Mouse (Mus musculus): ENCODE results near the gene Ckap2l. TPM values are rescaled to one million over a fixed set of nuclear protein-coding genes. Genes with fewer than 3 reads are reported as not detected.

The Ckap2l gene
- total RNA-seq, 2 experiments from 2014 or later = 26.3 to 54.4 TPM

DNA sequence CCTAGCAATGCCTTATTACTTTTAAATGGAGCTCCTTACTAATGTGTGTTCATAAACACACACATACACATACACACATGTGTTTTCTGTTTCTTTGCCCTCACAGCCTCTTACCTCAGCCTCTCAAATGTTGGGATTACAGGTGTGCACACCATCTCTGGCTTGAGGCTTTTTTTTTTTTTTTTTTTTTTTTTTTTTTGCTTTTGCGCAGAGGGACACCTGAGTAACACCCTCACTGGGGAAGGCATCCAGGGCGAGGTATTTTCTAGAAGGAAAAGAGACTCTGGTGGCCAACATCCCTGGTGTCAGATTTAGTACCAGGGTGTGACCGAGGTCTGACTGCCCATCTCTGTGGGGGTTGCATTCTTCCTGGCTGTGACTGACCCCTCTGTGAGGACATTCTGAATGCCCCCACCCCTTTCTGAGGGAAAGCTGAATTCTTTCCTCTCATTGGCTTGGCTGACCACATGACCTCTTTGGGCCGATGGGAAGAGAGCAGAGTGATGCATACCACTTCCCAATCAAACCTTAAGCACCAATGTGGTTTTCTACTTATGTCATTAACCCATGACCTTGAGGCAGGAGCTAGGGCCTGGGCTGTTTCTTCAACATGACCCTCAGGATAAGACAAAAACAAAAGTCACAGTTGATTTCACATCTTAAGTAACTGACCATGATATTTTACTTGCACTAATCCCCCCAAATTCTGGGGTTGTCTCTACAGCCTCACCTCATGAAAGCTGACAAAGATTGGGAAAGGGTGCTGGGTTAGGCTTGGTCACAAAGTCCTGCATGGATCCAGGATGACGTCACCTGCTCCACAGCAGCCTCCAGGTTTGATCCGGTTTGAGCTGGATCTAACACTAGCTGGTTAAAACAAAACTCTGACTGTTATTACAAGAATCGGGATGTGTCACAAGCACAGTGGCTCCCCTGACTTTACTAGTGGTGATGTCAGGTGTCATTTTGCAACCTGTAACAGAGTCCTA, 54.9 kb downstream of the Ckap2l start:
- ATAC-seq (replicated peaks; ENCODE audit: low FRiP score, poor library complexity, severe bottlenecking) = no peak

DNA sequence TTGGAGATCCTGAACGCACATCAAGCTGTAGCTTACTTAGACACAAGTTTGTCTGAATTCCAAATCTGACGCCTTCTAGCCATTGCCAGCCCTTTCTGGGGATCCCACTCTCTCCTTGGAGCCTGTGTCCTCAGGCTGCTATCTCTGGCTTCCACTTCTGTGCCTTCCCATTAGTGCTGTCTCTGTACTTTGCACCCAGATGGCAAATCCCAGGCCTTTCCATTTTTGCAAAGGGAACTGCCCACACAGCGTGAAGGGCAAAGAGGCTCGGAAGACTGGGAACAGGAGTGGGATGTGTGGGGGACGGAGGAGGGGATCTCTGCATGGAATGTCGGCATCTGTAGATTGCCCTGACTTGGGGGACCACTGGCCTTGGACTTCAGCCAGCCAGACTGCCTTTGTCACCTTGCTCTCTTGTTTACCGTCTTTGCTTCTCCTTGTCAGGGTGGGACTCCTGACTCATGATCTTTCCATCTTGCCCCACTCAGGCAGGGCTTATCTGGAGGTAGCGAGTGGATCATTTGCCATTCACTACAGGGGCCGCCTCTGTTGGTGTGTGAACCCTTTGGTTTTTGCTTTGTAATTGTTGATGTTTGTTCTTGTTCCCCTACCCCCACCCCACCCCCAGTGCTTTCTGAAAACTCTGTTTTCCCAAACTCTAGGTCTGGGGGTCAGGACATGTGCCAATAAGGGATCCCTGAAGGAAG, 56.1 kb downstream of the Ckap2l start:
- ATAC-seq (replicated peaks; ENCODE audit: low FRiP score, poor library complexity, severe bottlenecking) = peak; percentile 58; the same call in 1 of the 2 replicates

GRCm38 (mm10) chr2:129236526-129236925, 60.5 kb downstream of the Ckap2l start:
- ATAC-seq (replicated peaks; ENCODE audit: low FRiP score, poor library complexity, severe bottlenecking) = no peak

- no peak for ATAC-seq (replicated peaks; ENCODE audit: low FRiP score, poor library complexity, severe bottlenecking)
Measured at GRCm38 (mm10) chr2:129234731-129235130, 62.3 kb downstream of the Ckap2l start.

GRCm38 (mm10) chr2:129233803-129234477, 63.1 kb downstream of the Ckap2l start:
- ATAC-seq (replicated peaks; ENCODE audit: low FRiP score, poor library complexity, severe bottlenecking) = peak; percentile 21

DNA sequence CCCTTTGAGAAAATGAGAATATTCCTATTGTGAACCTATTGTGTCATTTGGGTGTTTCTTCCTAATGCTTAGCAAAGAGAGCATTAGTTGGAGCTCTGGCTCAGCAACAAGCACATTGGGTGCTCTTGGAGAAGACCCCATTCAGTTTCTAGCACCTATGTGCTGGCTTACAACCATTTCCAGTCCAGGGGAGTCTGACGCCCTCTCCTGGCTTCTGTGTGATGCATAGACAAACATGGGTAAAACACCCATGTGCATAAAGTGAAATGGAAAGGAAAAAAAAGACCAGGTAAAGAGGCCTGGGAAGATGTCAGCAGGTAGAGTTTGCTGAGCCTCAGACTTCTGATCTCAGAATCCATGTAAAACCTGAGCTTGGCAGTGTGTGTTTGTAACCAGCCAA, 63.8 kb downstream of the Ckap2l start:
- ATAC-seq (replicated peaks; ENCODE audit: low FRiP score, poor library complexity, severe bottlenecking) = 0 out of 2 replicates have a peak, but pooled peaks have one; percentile 24

- ATAC-seq (replicated peaks; ENCODE audit: low FRiP score, poor library complexity, severe bottlenecking) = peak; percentile 59
Measured at GRCm38 (mm10) chr2:129232484-129232883, 64.5 kb downstream of the Ckap2l start.

DNA sequence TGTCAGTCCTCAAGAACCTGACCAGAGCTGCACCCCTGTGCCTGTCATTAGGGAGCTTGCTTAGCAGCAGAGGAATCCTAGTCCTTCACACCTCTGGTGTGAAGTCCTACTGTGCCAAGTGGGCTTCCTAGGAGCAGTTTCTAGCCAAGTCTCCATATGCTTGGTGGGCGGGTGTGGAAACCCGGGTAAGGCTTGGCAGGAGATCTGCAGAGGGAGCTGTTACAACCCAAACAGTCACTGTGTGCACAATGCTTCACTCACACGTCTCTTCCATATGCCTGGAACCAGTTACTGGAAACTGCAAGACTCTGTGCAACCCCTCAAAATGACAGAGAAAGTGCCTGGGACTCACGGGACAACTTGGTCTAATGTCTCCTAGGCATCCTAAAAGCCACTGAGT, 65.0 kb downstream of the Ckap2l start:
- no peak for ATAC-seq (replicated peaks; ENCODE audit: low FRiP score, poor library complexity, severe bottlenecking)

DNA sequence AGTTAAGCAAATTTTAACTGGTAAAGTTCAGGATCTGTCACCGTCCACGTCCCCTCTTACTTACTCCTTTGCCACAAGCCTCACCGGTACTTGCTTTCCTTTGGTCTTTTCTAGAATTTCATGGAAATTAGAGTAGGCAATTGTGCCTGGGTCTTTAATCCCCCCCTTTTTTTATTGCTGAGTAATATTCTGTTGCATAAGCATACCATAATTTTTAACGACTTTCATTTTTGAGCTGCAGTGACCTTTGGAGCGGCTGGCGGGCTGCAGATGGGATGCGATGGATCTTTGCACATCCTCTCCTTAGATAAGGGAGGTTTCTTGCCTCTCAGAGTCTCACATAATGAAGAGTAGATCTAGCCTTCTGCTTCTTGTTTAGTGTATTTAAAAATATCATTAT, 67.7 kb downstream of the Ckap2l start:
- no peak for ATAC-seq (replicated peaks; ENCODE audit: low FRiP score, poor library complexity, severe bottlenecking)

DNA sequence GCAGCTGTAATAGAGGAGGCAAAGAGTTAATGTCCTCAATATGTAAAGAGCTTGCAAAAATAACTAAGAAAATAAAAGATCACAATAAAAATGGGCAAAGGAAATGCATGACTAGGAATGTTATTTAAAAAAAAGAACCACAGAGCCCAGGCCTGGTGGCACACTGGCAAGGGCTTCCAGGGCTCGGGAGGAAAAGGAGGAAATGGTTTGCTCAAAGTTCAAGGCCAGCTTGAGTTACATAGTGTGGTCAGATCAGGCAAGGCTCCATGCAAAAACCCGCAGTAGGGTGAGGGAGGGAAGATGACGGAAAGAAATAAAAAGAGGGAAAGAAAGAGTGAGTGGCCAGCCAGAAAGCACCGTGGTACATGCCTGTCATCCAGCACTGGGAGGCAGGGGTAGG, 68.4 kb downstream of the Ckap2l start:
- ATAC-seq (replicated peaks; ENCODE audit: low FRiP score, poor library complexity, severe bottlenecking) = no peak

DNA sequence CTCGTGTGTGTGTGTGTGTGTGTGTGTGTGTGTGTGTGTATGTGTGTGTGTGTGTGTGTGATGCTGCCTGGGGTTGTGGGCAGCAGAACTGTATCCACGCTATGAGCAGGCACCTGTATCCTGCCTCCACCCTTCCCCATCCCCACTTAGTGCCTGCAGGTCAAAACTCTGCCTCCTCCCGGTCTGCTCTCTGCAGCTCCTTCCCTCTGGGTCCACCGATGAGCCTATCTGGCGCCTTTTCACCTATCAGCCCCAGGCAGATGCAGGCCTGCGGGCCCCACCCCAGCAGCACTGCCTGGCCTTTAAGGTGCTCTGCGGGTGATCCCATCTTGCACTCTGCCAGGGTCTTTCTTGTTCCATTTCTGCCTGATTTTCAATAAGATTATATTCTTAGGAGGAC, 69.3 kb downstream of the Ckap2l start:
- ATAC-seq (replicated peaks; ENCODE audit: low FRiP score, poor library complexity, severe bottlenecking) = peak; percentile 79

DNA sequence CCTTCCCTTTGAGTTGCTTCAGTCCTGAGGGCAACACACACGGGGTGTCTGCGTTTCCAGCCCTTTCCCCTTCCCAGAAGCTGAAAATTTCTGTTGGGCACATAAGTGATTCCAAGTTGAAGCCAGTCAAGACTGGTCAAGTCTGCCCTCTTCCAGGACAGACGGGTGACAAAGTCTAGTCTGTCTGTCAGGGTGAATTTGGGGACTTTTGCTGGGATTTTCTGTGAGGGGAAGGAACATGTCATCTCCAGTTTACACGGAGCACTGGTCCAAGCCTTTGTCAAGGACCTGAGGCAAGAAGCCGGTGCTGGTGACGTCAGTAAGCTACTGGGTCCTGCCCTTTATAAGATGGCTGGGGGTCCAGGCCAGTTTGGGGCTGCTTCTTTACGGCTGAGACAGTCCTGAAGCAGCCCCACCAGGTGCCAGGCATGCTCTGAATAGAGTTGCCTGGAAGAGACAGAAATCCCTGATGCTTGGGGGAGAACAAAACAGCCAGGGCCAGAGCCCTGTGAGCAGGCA, 69.9 kb downstream of the Ckap2l start:
- no peak for ATAC-seq (replicated peaks; ENCODE audit: low FRiP score, poor library complexity, severe bottlenecking)

DNA sequence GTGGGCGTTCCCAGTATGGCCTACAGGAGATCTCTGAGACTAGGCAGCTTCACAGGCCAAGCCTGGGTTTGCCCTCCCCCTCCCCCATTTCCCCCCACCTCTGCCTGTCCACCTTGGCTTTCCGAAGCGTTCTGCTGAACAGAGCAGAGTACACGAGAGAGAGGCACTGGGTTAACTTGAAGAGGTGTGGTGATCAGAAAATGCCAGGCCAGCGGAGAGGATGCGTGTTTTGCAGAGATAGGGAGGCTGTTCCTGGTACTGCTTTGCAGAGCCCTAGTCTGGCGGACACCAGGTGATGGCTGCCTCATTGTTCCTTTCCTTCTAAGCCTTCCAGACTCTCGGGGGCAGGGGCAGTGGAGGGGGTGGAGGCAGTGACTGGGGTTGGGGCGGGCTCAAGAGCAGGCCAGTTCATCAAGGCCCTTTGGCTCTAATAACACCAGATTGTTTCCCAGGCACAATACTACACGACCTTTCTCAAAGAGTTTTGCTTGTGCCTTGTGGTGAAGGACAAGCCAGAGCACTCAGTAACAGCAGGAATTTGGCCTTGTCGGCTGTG, 70.6 kb downstream of the Ckap2l start:
- ATAC-seq (replicated peaks; ENCODE audit: low FRiP score, poor library complexity, severe bottlenecking) = peak; percentile 78

DNA sequence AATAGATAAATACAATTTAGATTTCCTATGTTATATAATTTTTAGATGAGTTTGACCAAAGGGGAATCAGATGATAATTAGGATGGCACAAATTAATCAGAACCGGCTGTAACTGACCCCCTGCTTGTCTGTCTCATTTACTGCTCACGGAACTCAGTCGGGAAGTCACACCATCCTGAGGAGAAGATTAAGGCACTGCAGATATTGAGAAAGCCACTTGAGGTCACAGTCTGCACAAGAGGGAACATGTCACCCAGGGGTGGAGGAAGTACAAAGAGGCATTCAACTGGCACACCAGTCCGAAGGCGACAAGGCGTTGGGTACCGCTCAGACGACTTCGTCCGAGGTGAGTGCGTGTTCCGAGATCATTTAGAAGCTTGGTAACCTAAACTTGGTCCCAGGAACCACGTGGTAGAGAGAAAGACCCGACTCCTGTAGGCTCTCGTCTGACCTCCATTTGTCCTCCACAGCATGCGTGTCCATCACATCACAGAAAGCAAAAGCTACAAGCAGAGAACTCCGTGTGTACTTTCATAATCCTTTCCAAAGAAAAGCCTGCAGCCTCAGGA, 71.7 kb downstream of the Ckap2l start:
- ATAC-seq (replicated peaks; ENCODE audit: low FRiP score, poor library complexity, severe bottlenecking) = no peak

GRCm38 (mm10) chr2:129224178-129224577, 72.8 kb downstream of the Ckap2l start:
- ATAC-seq (replicated peaks; ENCODE audit: low FRiP score, poor library complexity, severe bottlenecking) = no peak

DNA sequence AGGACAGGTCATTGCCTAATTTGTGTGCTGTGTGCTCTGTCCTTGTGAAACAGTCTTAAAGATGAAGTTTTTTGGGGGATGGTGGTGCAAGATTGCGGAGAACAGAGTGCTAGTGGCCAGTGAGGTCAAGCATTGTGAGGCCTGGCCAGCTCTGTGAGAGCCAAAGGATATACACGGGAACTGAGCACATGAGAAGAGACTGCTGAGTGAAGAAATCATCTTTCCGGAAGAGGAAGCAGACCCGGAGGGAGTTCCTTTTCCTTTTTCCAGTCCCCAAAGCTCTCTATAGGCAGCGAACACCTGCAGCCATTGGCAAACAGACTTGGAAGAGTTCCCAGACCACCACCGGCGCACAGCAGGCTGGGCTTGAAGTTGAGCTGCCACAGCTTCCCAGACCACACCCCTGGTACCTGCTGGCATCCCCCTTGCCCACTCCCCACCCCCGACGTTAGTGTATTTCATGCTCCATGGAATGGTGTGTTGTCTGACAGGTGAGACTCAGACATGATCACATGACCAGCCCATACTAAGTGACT, 75.8 kb downstream of the Ckap2l start:
- ATAC-seq (replicated peaks; ENCODE audit: low FRiP score, poor library complexity, severe bottlenecking) = no peak

- ATAC-seq (replicated peaks; ENCODE audit: low FRiP score, poor library complexity, severe bottlenecking) = no peak
Measured at GRCm38 (mm10) chr2:129218537-129219105, 78.4 kb downstream of the Ckap2l start.
